Mouse (Mus musculus) limb, embryonic 14.5 days (tissue): ENCODE measurements around the gene Gpr157. TPM values are rescaled to one million over a fixed set of nuclear protein-coding genes. Genes with fewer than 3 reads are reported as not detected.
A peak's percentile ranks its signal among the peaks of the same experiment; 100 is the strongest.

Experiments used
- ATAC-seq: fragments of 200-750 bp; cut with Nextera tagmentation; 2 replicates; pipeline ENCODE4 v1.8.0; 2017; ENCODE audit warnings: low read depth, moderate number of reproducible peaks, moderate TSS enrichment; ENCODE audit not compliant: low FRiP score
- DNase-seq: peaks from one replicate; pipeline ENCODE4 v3.0.0-alpha.2; 2015; ENCODE audit warnings: low spot score
- H3K27ac ChIP-seq: fragments of 300-500 bp; sonication (generic); replicated peaks from 2 replicates; pipeline ENCODE4 v1.5.1; 2014; ENCODE audit warnings: low read depth, mild to moderate bottlenecking, low read length, moderate library complexity, mixed read lengths
- H3K27me3 ChIP-seq: fragments of 300-500 bp; sonication (generic); 2 replicates; pipeline ENCODE4 v1.6.1; 2014; ENCODE audit warnings: low read length, mixed read lengths; ENCODE audit not compliant: control insufficient read depth, insufficient read depth
- H3K36me3 ChIP-seq: fragments of 300-500 bp; sonication (generic); 2 replicates; pipeline ENCODE4 v1.6.1; 2014; ENCODE audit warnings: mild to moderate bottlenecking, low read length, moderate library complexity, mixed read lengths; ENCODE audit not compliant: control insufficient read depth, insufficient read depth
- H3K4me1 ChIP-seq: fragments of 300-500 bp; sonication (generic); 2 replicates; pipeline ENCODE4 v1.6.1; 2014; ENCODE audit warnings: antibody characterized with exemption, low read length, mixed read lengths; ENCODE audit not compliant: control insufficient read depth, insufficient read depth
- H3K4me2 ChIP-seq: fragments of 300-500 bp; sonication (generic); replicated peaks from 2 replicates; pipeline ENCODE4 v1.6.1; 2014; ENCODE audit warnings: low read depth, mild to moderate bottlenecking, low read length, moderate library complexity; ENCODE audit not compliant: severe bottlenecking
- H3K4me3 ChIP-seq: fragments of 300-500 bp; sonication (generic); replicated peaks from 2 replicates; pipeline ENCODE4 v1.5.1; 2014; ENCODE audit warnings: low read length
- H3K9ac ChIP-seq: fragments of 300-500 bp; sonication (generic); 2 replicates; pipeline ENCODE4 v1.6.1; 2014; ENCODE audit warnings: mild to moderate bottlenecking, low read depth, low read length, moderate library complexity; ENCODE audit not compliant: severe bottlenecking
- H3K9me3 ChIP-seq: fragments of 300-500 bp; sonication (generic); 2 replicates; pipeline ENCODE4 v1.6.1; 2016; ENCODE audit warnings: low read length; ENCODE audit not compliant: control insufficient read depth
- POLR2A ChIP-seq: fragments of 200-500 bp; IDR thresholded peaks from 2 replicates; pipeline ENCODE4 v1.8.0; 2012; ENCODE audit warnings: inconsistent platforms, mild to moderate bottlenecking, moderate library complexity, borderline replicate concordance; ENCODE audit not compliant: insufficient read depth, insufficient read length; ENCODE audit errors: extremely low read depth
- WGBS: fragments of 180-500 bp; shearing (Covaris S2); extraction: QIAGEN DNeasy Blood & Tissue Kit; methylation state at CpG from one replicate; pipeline ENCODE4 v1.1.7; 2014; 5-methylcytosine and 5-hydroxymethylcytosine counted together
- polyA plus RNA-seq, 2 experiments: library from polyadenylated mRNA; depleted of rRNA in 1 of 2; stranded (reverse) in 1 of 2; unstranded in 1 of 2; fragments of >200 nt; fragmentation: Nextera tagmentation in 1 of 2; extraction: Ambion mirVana in 1 of 2; gene quantifications; 2 replicates each; pipeline versions ENCODE4 v1.2.1 to v1.2.3; 2012 to 2014

The Gpr157 gene
- polyA plus RNA-seq, 2 experiments, result 0.52 to 3.8 TPM

GRCm38 (mm10) chr4:150126373-150126772 lies 39.2 kb downstream of the Gpr157 start:
- no peaks in the 10 kb centered on the region for H3K27me3 ChIP-seq
- no peaks in the 10 kb centered on the region for H3K9me3 ChIP-seq
- no peak overlapping the region for H3K4me3 ChIP-seq
- no peaks in the 10 kb centered on the region for H3K4me1 ChIP-seq
- H3K27ac ChIP-seq, result no peak overlapping the region
- no peak overlapping the region for H3K4me2 ChIP-seq
- no peak for DNase-seq
- WGBS, result 86% methylated on average over 5 of the region's 5 CpGs
- ATAC-seq, result no peak
- no peaks in the 10 kb centered on the region for H3K36me3 ChIP-seq
- TF ChIP-seq POLR2A, result no peak
- H3K9ac ChIP-seq, result no peak overlapping the region

DNA sequence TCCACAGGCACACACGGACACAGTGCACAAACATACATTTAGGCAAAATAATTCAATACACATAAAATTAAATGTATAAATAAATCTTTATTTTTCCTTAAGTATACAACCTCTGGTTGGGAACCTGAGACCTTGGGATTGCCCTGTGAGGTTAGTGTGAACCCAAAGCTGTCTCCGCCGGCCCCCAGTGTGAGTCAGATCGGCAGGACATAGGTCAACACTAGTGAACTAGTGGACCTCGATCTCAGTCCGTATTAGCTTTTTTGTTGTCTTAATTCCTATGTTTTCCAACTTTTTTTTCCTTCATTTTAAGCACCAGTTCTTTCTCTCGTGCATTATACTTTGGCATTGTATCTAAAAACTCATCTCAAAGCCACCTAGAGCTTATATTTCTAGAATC lies 40.7 kb downstream of the Gpr157 start:
- Histone ChIP-seq H3K9ac (no peak overlapping the region), H3K4me3 (no peak overlapping the region), H3K9me3 (no peaks in the 10 kb centered on the region), H3K4me1 (peaks cover 3% of the 10 kb centered on the region; the same call in 1 of the 2 replicates), H3K27me3 (no peaks in the 10 kb centered on the region), H3K4me2 (no peak overlapping the region), H3K27ac (no peak overlapping the region), H3K36me3 (no peaks in the 10 kb centered on the region)
- WGBS, result 91% methylated on average over 7 of the region's 7 CpGs
- ATAC-seq, result no peak
- DNase-seq, result no peak
- TF ChIP-seq POLR2A, result no peak

DNA sequence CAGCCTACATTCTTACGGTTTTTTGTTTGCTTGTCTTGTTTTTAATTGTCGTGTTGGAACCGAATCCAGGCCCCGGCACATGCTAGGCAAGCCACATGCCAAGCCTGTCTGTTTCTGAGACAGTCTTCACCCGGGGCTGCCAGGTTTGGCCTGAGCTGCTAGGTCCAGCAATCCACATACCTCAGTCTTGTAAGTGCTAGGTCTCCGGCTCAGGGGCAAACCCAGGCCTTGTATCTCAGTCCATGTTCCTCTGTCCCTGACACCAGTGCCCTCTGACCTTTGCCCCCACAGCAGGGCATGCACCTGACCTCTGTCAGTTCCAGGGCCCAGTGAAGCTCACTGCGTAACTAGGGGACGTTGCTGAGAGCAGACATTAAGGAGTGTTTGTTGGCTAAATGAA lies 41.4 kb downstream of the Gpr157 start:
- Histone ChIP-seq H3K36me3 (no peaks in the 10 kb centered on the region), H3K4me1 (peaks cover 3% of the 10 kb centered on the region; the same call in 1 of the 2 replicates), H3K27ac (no peak overlapping the region), H3K9me3 (no peaks in the 10 kb centered on the region), H3K27me3 (no peaks in the 10 kb centered on the region), H3K4me3 (no peak overlapping the region), H3K4me2 (no peak overlapping the region), H3K9ac (no peak overlapping the region)
- no peak for TF ChIP-seq POLR2A
- ATAC-seq (no peak), DNase-seq (no peak)
- 51% methylated on average over 8 of the region's 8 CpGs for WGBS

DNA sequence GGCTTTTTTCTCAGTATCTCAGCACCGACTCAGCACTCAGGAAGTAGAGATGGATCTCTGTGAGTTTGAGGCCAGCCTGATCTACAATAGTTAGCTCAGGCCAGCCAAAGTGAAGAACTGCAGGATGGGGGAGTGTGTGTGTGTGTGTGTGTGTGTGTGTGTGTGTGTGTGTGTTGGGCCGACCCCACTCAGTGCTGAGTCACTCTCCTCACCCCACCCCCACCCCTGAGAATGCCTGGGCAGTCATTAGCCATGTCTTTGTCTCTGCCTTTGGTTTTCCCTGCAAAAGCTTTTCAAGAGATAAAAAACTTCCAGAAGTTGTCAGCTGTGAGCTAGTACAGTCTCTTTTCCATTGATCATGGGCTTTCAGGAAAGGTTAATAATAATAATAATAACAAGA lies 43.5 kb downstream of the Gpr157 start:
- no peak for TF ChIP-seq POLR2A
- H3K27ac ChIP-seq, result no peak overlapping the region
- H3K36me3 ChIP-seq, result no peaks in the 10 kb centered on the region
- no peaks in the 10 kb centered on the region for H3K9me3 ChIP-seq
- no peak overlapping the region for H3K9ac ChIP-seq
- ATAC-seq (no peak), DNase-seq (no peak)
- no peak overlapping the region for H3K4me3 ChIP-seq
- WGBS, result 33% methylated on average over 2 of the region's 2 CpGs
- H3K4me2 ChIP-seq, result no peak overlapping the region
- peaks cover 3% of the 10 kb centered on the region; the same call in 1 of the 2 replicates for H3K4me1 ChIP-seq
- H3K27me3 ChIP-seq, result no peaks in the 10 kb centered on the region

DNA sequence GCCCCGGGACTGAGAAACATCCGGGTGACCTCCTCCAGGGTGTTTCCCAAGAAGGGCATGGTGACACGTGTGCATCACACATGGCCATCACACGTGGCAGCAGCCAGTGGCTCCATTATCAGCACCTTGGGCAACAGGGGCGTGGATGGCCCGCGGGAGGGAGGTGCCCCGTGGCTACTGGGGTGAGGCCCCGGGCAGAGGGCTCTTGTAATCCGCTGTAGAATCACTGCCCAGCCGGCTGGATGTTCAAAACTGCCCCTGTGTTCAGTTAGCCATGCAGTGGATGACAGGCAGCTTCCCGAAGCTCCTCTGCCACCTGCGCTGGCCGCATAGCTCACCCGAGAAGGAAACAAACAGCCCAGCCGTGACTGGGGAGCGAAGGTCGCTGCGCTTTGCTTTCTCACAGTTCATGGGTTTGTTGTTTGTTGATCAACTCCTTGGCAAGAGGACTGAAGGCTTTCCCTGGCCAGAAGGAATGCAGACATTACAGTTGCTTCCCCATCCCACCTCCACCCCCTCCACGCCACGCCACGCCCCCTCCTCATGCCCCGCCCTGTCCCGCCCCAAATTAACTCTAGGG lies 45.6 kb downstream of the Gpr157 start:
- 23% methylated on average over 24 of the region's 24 CpGs for WGBS
- peaks cover 3% of the 10 kb centered on the region; the same call in 1 of the 2 replicates for H3K4me1 ChIP-seq

More for the DNA sequence above, 45.6 kb downstream of the Gpr157 start:
- Histone ChIP-seq H3K27ac (no peak overlapping the region), H3K4me3 (peak overlapping the region; percentile 10; the same call in 1 of the 2 replicates), H3K36me3 (no peaks in the 10 kb centered on the region), H3K9ac (no peak overlapping the region), H3K27me3 (no peaks in the 10 kb centered on the region), H3K9me3 (no peaks in the 10 kb centered on the region), H3K4me2 (peak overlapping the region; percentile 33)
- no peak for ATAC-seq
- no peak for DNase-seq
- no peak for TF ChIP-seq POLR2A
